Mouse (Mus musculus): ENCODE measurements around the gene Babam2.

Gene Babam2

GRCm38 (mm10) chr5:31713280-31713711 is 15.8 kb downstream of the Babam2 start:
- in situ Hi-C loops (cut with MboI; ENCODE audit: low sequenced_read_pairs): loop anchor here (25.0 kb wide), 1 partner anchor 424 kb away; the partner anchor contains the start of gene Fosl2

- in situ Hi-C loops (cut with MboI; ENCODE audit: low sequenced_read_pairs): loop anchor here (25.0 kb wide), 1 partner anchor 423 kb away; the partner anchor contains the start of gene Fosl2
Observed at GRCm38 (mm10) chr5:31713841-31714264, 16.4 kb downstream of the Babam2 start.

- in situ Hi-C loops (cut with MboI; ENCODE audit: low sequenced_read_pairs): loop anchor here (25.0 kb wide), 1 partner anchor 422 kb away; the partner anchor contains the start of gene Fosl2
Observed at GRCm38 (mm10) chr5:31715486-31716150, 18.1 kb downstream of the Babam2 start.

DNA sequence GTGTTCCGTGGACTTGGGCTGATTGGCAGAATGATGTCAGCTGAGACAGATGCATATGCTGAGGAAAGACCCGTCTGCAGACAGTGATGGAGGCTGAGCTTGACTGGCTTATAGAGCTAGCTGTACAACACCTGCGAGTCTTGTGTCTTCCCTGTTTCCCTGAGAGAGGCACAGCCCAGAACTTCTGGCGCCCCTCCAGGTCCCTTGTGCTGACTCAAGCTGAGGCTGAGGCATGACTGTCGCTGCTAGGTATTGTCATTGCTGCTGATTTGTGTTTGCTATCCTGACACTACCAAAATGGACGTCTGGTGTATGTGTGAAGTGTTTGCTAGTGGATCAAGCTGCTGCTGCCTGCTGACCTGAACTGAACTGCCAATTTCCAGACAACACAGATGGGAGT is 27.0 kb downstream of the Babam2 start:
- in situ Hi-C loops (cut with MboI; ENCODE audit: low sequenced_read_pairs): loop anchor here (25.0 kb wide), 1 partner anchor 413 kb away; the partner anchor contains the start of gene Fosl2

DNA sequence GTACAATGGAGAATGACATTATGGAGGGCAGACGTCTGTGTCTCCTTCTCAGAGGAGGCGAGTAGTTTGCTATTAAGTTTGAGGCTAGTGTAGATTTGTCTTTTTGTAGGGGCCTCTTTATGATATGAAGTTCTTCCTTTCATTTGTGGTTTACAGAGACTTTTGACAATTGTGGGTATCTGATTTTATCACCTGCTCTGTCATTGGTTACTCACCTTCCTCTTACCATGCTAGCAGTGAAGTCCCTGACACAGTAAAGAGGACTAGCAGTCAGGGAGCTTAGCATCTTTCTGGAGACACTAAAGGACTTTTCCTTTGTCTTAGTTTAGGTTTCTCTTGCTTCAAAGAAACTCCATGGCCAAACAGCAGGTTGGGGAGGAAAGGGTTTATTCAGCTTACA is 28.4 kb downstream of the Babam2 start:
- in situ Hi-C loops (cut with MboI; ENCODE audit: low sequenced_read_pairs): no loop called here

GRCm38 (mm10) chr5:31727456-31727855 is 30.0 kb downstream of the Babam2 start:
- in situ Hi-C loops (cut with MboI; ENCODE audit: low sequenced_read_pairs): no loop called here

GRCm38 (mm10) chr5:31732644-31733338 is 35.3 kb downstream of the Babam2 start:
- in situ Hi-C loops (cut with MboI; ENCODE audit: low sequenced_read_pairs): no loop called here

GRCm38 (mm10) chr5:31741931-31742330 is 44.4 kb downstream of the Babam2 start:
- in situ Hi-C loops (cut with MboI; ENCODE audit: low sequenced_read_pairs): no loop called here

DNA sequence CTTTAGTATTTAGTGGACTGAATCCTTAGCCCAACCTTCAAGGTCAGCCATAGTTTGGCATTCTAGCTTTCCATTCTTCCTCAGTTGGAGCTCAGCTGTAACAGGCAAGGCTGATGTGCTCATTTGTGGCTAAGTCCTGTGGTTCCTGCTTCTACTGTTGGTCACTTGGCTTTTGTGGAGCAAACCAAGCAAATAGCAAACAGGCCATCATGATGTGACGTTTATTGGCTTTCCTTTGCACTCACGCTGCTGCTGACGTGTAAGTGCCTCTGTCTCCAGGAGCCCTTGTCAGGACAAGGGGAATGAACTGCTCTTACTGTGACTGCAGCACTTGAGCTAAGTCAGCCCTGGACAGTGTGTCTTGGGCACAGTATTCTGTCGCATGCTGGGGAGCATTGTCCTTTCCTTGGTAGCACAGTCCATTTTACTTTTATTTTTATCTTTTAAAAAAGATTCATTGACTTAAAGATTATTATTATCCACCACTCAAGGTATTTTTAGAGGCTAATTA is 45.1 kb downstream of the Babam2 start:
- in situ Hi-C loops (cut with MboI; ENCODE audit: low sequenced_read_pairs): no loop called here

GRCm38 (mm10) chr5:31749401-31749800 is 51.9 kb downstream of the Babam2 start:
- in situ Hi-C loops (cut with MboI; ENCODE audit: low sequenced_read_pairs): no loop called here

- in situ Hi-C loops (cut with MboI; ENCODE audit: low sequenced_read_pairs): no loop called here
Observed at GRCm38 (mm10) chr5:31750231-31750925, 52.9 kb downstream of the Babam2 start.

DNA sequence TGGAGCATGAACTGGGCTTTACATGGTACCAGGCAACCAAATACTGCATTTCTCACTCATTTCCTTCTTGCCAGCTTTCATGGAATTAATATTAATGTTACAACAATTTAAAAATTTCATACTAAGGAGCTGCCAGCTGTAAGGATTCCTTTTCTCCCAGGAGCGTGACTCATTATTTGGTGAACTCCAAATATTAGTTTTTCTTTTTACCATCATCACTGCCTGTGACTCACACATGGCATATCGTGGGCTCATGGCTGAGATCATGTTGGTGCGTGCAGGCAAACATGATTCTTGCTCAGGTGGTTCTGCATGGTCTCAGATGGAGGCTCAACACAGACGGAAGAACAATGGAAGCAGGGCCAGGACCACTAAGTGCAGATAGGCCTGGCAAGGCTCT is 53.5 kb downstream of the Babam2 start:
- in situ Hi-C loops (cut with MboI; ENCODE audit: low sequenced_read_pairs): no loop called here

- in situ Hi-C loops (cut with MboI; ENCODE audit: low sequenced_read_pairs): no loop called here
Observed at GRCm38 (mm10) chr5:31754634-31755033, 57.1 kb downstream of the Babam2 start.

DNA sequence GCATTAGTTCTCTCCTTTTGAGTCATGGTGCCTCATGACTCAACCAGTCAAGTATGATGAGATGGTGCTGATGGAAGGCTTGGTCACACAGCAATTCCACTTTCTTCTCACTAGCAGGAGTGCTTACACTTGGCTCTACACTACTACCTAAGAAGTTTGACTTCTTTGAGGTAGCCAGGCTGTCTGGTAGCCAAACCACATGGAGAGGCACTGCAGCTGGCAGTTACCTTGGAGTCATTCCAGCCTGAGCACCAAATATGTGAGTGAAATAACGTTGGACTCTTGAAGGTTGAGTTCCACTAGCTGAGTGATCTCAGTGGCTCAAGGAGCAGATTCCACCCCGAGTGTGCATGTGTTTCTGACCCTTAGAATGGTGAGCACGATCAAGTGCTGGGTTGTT is 57.8 kb downstream of the Babam2 start:
- in situ Hi-C loops (cut with MboI; ENCODE audit: low sequenced_read_pairs): no loop called here

- in situ Hi-C loops (cut with MboI; ENCODE audit: low sequenced_read_pairs): no loop called here
Observed at GRCm38 (mm10) chr5:31758310-31759091, 61.0 kb downstream of the Babam2 start.

DNA sequence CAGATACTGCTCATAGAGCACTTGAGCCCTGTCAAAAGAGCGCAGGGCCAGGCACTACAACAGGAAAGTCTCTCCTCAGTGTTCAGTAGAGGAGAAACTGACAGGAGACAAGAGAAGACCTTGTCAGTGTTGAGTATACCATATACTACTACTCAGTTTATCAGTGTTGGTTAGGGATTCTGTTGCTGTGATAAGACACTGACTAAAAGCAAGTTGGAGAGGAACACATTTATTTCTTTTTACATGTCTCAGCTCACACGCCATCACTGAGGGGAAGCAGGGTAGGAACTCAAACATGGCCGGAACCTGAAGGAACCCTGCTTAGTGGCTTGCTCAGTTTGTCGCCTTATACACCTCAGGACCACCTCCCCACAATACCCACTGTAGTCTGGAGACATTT is 64.4 kb downstream of the Babam2 start:
- in situ Hi-C loops (cut with MboI; ENCODE audit: low sequenced_read_pairs): no loop called here

- in situ Hi-C loops (cut with MboI; ENCODE audit: low sequenced_read_pairs): no loop called here
Observed at GRCm38 (mm10) chr5:31762773-31763172, 65.3 kb downstream of the Babam2 start.

DNA sequence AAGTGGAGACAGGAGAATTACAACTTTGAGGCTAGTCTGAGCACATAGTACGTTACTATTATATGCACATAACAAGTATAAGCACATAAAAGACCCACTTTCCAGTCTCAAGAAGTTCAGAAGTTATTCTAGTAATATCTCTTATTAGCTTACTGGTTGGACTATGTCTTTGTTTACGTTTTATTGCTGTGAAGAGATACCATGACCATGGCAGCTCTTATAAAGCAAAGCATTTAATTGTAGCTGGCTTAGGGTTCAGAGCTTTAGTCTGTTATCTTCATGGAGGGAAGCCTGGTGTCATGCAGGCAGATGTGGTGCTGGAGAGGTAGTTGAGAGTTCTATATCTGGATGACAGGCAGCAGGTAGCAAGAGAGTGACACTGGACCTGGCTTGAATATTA is 68.3 kb downstream of the Babam2 start:
- in situ Hi-C loops (cut with MboI; ENCODE audit: low sequenced_read_pairs): no loop called here

DNA sequence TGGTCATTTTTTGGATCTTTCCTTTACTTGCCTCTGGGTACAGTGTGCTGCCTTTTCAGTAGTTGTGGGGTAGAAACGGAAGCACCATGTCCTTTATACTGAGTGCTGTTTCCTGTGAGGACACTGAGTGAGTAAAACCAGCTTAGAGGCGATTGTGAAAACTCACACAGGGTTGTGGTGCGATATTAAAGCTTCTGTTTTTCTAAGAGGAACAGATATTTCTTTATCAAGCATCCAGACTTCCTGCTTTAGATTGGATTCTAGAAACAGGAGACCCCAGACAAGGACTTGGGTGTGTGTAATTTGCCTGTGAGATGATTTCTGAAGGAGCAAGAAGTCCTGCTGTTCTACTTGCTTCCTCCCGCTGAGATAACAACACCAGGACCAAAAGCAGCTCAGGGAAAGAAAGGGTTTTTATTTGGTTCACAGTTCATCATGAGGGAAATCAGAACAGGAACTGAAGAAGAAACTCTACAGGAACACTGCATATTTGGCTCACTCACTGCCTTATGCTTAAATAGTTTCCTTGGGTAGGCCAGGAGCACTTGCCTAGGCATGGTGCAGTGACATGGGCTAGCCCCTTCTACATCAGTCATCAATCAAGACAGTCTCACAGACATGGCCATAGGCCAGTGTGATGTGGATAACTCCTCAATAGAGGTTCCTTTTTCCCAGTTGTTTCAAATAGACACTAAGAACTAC is 69.5 kb downstream of the Babam2 start:
- in situ Hi-C loops (cut with MboI; ENCODE audit: low sequenced_read_pairs): no loop called here

DNA sequence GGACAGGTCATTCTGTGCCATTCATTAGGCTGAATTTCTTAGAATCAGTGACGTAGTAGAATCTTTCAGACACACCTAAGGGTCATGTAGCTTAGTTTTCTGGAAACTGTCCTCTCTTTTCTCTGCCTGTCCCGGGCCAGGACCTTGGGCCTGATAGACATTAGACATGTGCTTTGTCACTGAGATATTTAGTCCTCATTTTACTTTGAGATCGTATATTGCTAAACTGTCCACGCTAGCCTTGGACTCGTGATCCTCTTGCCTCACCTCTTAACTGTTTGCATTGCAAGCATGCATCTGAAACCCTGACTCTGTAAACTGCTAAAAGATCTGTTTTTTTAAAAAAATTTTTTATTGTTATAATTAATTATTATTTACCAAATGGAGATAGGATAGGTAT is 74.0 kb downstream of the Babam2 start:
- in situ Hi-C loops (cut with MboI; ENCODE audit: low sequenced_read_pairs): no loop called here
